Mouse (Mus musculus) erythroblast, embryonic 14.5 days (primary cell): Measurements from ENCODE around the gene Smtn.

Experiments
- GATA1 ChIP-seq: IDR thresholded peaks from 2 replicates; pipeline ENCODE4 v1.6.1; 2012; ENCODE audit warnings: low read length, inconsistent platforms, mixed read lengths
- TAL1 ChIP-seq: IDR thresholded peaks from 3 replicates; pipeline ENCODE4 v1.6.1; 2012; ENCODE audit warnings: low read length, inconsistent platforms, mixed read lengths

DNA sequence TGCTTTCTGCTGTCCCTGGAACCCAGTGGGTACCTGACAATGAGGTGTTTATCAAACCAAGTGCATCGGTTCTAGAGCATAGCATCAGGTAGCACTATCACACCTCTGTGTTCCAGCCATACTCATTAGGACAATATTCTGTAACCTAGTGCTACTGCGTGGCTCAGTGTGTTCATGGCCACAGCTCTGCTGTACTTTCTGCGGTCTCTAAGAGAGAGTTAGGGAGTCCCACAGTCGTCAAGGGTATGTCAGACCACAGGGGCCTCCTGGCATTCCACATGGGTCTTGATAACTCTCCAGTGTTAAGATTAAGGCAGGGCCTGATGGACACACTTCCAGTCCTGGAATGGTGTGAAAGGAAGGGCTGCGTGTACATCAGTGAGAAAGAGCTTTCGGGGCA is 23.4 kb upstream of the Smtn start:
- TF ChIP-seq GATA1, result no peak
- TF ChIP-seq TAL1, result no peak
